Mouse (Mus musculus): ENCODE results near the gene Olfr676. TPM values are rescaled to one million over a fixed set of nuclear protein-coding genes. Genes with fewer than 3 reads are reported as not detected.
"Not testable (repeated sequence)": the region's sequence is repeated elsewhere in the genome, so short reads cannot be mapped to it uniquely, and the experiment has no call there.

The Olfr676 gene
- polyA plus RNA-seq (2014; fragmentation: Nextera tagmentation; extraction: Ambion mirVana), result not detected in 2 replicates

GRCm38 (mm10) chr7:105032398-105032797, at the start of gene Olfr676:
Gene Olfr676, plus strand, starts transcription at chr7:105032698.
- no peak for ATAC-seq (ENCODE audit: low read depth)
- DNase-seq (ENCODE audit: low spot score), result no peak
- no peaks in the 10 kb centered on the region; the same call in 1 of the 2 replicates for H3K4me1 ChIP-seq (ENCODE audit: control insufficient read depth, insufficient read depth, low read length)
- H3K36me3 ChIP-seq (ENCODE audit: control insufficient read depth, insufficient read depth, low read length), result no peaks in the 10 kb centered on the region
- no peak within 1 kb of the TSS for H3K9ac ChIP-seq (ENCODE audit: low read depth, low read length)
- no peak within 1 kb of the TSS for H3K4me3 ChIP-seq (ENCODE audit: low read depth, low read length)
- no peaks in the 10 kb centered on the region for H3K27me3 ChIP-seq (replicated peaks; ENCODE audit: control insufficient read depth, insufficient read depth, low read length)
- H3K4me2 ChIP-seq (ENCODE audit: low read depth, low read length), result no peak within 1 kb of the TSS
- no peaks in the 10 kb centered on the region for H3K9me3 ChIP-seq (ENCODE audit: control insufficient read depth, low read length)
- no peak within 1 kb of the TSS for H3K27ac ChIP-seq (replicated peaks; ENCODE audit: low read depth, low read length)

- Histone ChIP-seq H3K9me3 (ENCODE audit: control insufficient read depth, low read length) (no peaks in the 10 kb centered on the region), H3K4me2 (ENCODE audit: low read depth, low read length) (no peak within 1 kb of the TSS), H3K36me3 (ENCODE audit: control insufficient read depth, insufficient read depth, low read length) (no peaks in the 10 kb centered on the region), H3K27me3 (replicated peaks; ENCODE audit: control insufficient read depth, insufficient read depth, low read length) (no peaks in the 10 kb centered on the region), H3K4me3 (ENCODE audit: low read depth, low read length) (no peak within 1 kb of the TSS), H3K27ac (replicated peaks; ENCODE audit: low read depth, low read length) (no peak within 1 kb of the TSS), H3K9ac (ENCODE audit: low read depth, low read length) (no peak within 1 kb of the TSS), H3K4me1 (ENCODE audit: control insufficient read depth, insufficient read depth, low read length) (no peaks in the 10 kb centered on the region)
- no peak for DNase-seq (ENCODE audit: low spot score)
- ATAC-seq (ENCODE audit: low read depth), result no peak
Observed at GRCm38 (mm10) chr7:105001929-105002328, 30.6 kb upstream of the Olfr676 start, which contains the start of gene Olfr672. Gene Olfr672, minus strand, starts transcription at chr7:105002029.

GRCm38 (mm10) chr7:105022530-105022929, 10.0 kb upstream of the Olfr676 start:
- ATAC-seq (ENCODE audit: low read depth) (no peak), DNase-seq (ENCODE audit: low spot score) (peak; percentile 2)
- 53% methylated on average over 1 of the region's 1 CpGs for WGBS
- H3K4me2 ChIP-seq (ENCODE audit: low read depth, low read length), result no peak overlapping the region
- no peaks in the 10 kb centered on the region for H3K36me3 ChIP-seq (ENCODE audit: control insufficient read depth, insufficient read depth, low read length)
- H3K27me3 ChIP-seq (replicated peaks; ENCODE audit: control insufficient read depth, insufficient read depth, low read length), result no peaks in the 10 kb centered on the region
- H3K4me1 ChIP-seq (ENCODE audit: control insufficient read depth, insufficient read depth, low read length), result no peaks in the 10 kb centered on the region
- H3K9me3 ChIP-seq (ENCODE audit: control insufficient read depth, low read length), result no peaks in the 10 kb centered on the region
- no peak overlapping the region for H3K27ac ChIP-seq (replicated peaks; ENCODE audit: low read depth, low read length)
- no peak overlapping the region for H3K4me3 ChIP-seq (ENCODE audit: low read depth, low read length)
- H3K9ac ChIP-seq (ENCODE audit: low read depth, low read length), result no peak overlapping the region

GRCm38 (mm10) chr7:105028360-105028759, 4.1 kb upstream of the Olfr676 start, which contains the start of gene Olfr675:
Gene Olfr675, minus strand, starts transcription at chr7:105028460.
- DNase-seq (ENCODE audit: low spot score) (no peak), ATAC-seq (ENCODE audit: low read depth) (no peak)
- no peaks in the 10 kb centered on the region; the same call in 1 of the 2 replicates for H3K4me1 ChIP-seq (ENCODE audit: control insufficient read depth, insufficient read depth, low read length)
- H3K36me3 ChIP-seq (ENCODE audit: control insufficient read depth, insufficient read depth, low read length), result no peaks in the 10 kb centered on the region
- H3K9ac ChIP-seq (ENCODE audit: low read depth, low read length), result no peak within 1 kb of the TSS
- WGBS, result 60% methylated on average over 1 of the region's 1 CpGs
- no peak within 1 kb of the TSS for H3K4me2 ChIP-seq (ENCODE audit: low read depth, low read length)
- H3K27ac ChIP-seq (replicated peaks; ENCODE audit: low read depth, low read length), result no peak within 1 kb of the TSS
- H3K9me3 ChIP-seq (ENCODE audit: control insufficient read depth, low read length), result no peaks in the 10 kb centered on the region
- H3K4me3 ChIP-seq (ENCODE audit: low read depth, low read length), result no peak within 1 kb of the TSS
- H3K27me3 ChIP-seq (replicated peaks; ENCODE audit: control insufficient read depth, insufficient read depth, low read length), result no peaks in the 10 kb centered on the region

GRCm38 (mm10) chr7:105033836-105034235, 1.3 kb downstream of the Olfr676 start:
- H3K36me3 ChIP-seq (ENCODE audit: control insufficient read depth, insufficient read depth, low read length); H3K4me2 ChIP-seq (ENCODE audit: low read depth, low read length); H3K4me1 ChIP-seq (ENCODE audit: control insufficient read depth, insufficient read depth, low read length); H3K9me3 ChIP-seq (ENCODE audit: control insufficient read depth, low read length); H3K4me3 ChIP-seq (ENCODE audit: low read depth, low read length); H3K9ac ChIP-seq (ENCODE audit: low read depth, low read length); H3K27ac ChIP-seq (replicated peaks; ENCODE audit: low read depth, low read length); H3K27me3 ChIP-seq (replicated peaks; ENCODE audit: control insufficient read depth, insufficient read depth, low read length); ATAC-seq (ENCODE audit: low read depth): not testable (repeated sequence)
- DNase-seq (ENCODE audit: low spot score), result peak; percentile 2
- 55% methylated on average over 5 of the region's 5 CpGs for WGBS

- H3K9me3 ChIP-seq (ENCODE audit: control insufficient read depth, low read length), result no peaks in the 10 kb centered on the region
- ATAC-seq (ENCODE audit: low read depth) (no peak), DNase-seq (ENCODE audit: low spot score) (no peak)
- H3K4me1 ChIP-seq (ENCODE audit: control insufficient read depth, insufficient read depth, low read length), result no peaks in the 10 kb centered on the region
- no peaks in the 10 kb centered on the region for H3K27me3 ChIP-seq (replicated peaks; ENCODE audit: control insufficient read depth, insufficient read depth, low read length)
- H3K27ac ChIP-seq (replicated peaks; ENCODE audit: low read depth, low read length), result no peak overlapping the region
- H3K36me3 ChIP-seq (ENCODE audit: control insufficient read depth, insufficient read depth, low read length), result no peaks in the 10 kb centered on the region
- H3K4me2 ChIP-seq (ENCODE audit: low read depth, low read length), result no peak overlapping the region
- no peak overlapping the region for H3K9ac ChIP-seq (ENCODE audit: low read depth, low read length)
- H3K4me3 ChIP-seq (ENCODE audit: low read depth, low read length), result no peak overlapping the region
Observed at GRCm38 (mm10) chr7:105058951-105059350, 26.5 kb downstream of the Olfr676 start.

- Histone ChIP-seq H3K4me2 (ENCODE audit: low read depth, low read length) (no peak within 1 kb of the TSS), H3K9me3 (ENCODE audit: control insufficient read depth, low read length) (no peaks in the 10 kb centered on the region), H3K9ac (ENCODE audit: low read depth, low read length) (no peak within 1 kb of the TSS), H3K4me1 (ENCODE audit: control insufficient read depth, insufficient read depth, low read length) (no peaks in the 10 kb centered on the region), H3K27ac (replicated peaks; ENCODE audit: low read depth, low read length) (no peak within 1 kb of the TSS), H3K36me3 (ENCODE audit: control insufficient read depth, insufficient read depth, low read length) (no peaks in the 10 kb centered on the region), H3K27me3 (replicated peaks; ENCODE audit: control insufficient read depth, insufficient read depth, low read length) (no peaks in the 10 kb centered on the region), H3K4me3 (ENCODE audit: low read depth, low read length) (no peak within 1 kb of the TSS)
- 84% methylated on average over 1 of the region's 1 CpGs for WGBS
- DNase-seq (ENCODE audit: low spot score) (no peak), ATAC-seq (ENCODE audit: low read depth) (no peak)
Observed at GRCm38 (mm10) chr7:105064175-105064574, 31.7 kb downstream of the Olfr676 start, which contains the start of gene Olfr678. Gene Olfr678, plus strand, starts transcription at chr7:105064475.

- Histone ChIP-seq H3K4me3 (ENCODE audit: low read depth, low read length) (no peak within 1 kb of the TSS), H3K4me2 (ENCODE audit: low read depth, low read length) (no peak within 1 kb of the TSS), H3K4me1 (ENCODE audit: control insufficient read depth, insufficient read depth, low read length) (no peaks in the 10 kb centered on the region), H3K9me3 (ENCODE audit: control insufficient read depth, low read length) (no peaks in the 10 kb centered on the region), H3K9ac (ENCODE audit: low read depth, low read length) (no peak within 1 kb of the TSS), H3K27me3 (replicated peaks; ENCODE audit: control insufficient read depth, insufficient read depth, low read length) (no peaks in the 10 kb centered on the region), H3K27ac (replicated peaks; ENCODE audit: low read depth, low read length) (no peak within 1 kb of the TSS), H3K36me3 (ENCODE audit: control insufficient read depth, insufficient read depth, low read length) (no peaks in the 10 kb centered on the region)
- DNase-seq (ENCODE audit: low spot score), result no peak
- ATAC-seq (ENCODE audit: low read depth), result no peak
- 47% methylated on average over 1 of the region's 1 CpGs for WGBS
Observed at GRCm38 (mm10) chr7:105080905-105081304, 48.4 kb downstream of the Olfr676 start, which contains the start of gene Olfr679. Gene Olfr679, plus strand, starts transcription at chr7:105081205.
